Mouse (Mus musculus): ENCODE measurements around the gene Btbd35f29. TPM values are rescaled to one million over a fixed set of nuclear protein-coding genes. Genes with fewer than 3 reads are reported as not detected.
"Not testable (repeated sequence)": the region's sequence is repeated elsewhere in the genome, so short reads cannot be mapped to it uniquely, and the experiment has no call there.

Btbd35f29 gene
- total RNA-seq (2021), result not detected
- long read RNA-seq, experiment 1, result 0 reads
- long read RNA-seq, experiment 2, result 0 reads

GRCm38 (mm10) chrX:31117374-31117773, at the start of gene Btbd35f29:
TSS of gene Btbd35f29 (plus strand) at chrX:31117674.
- not testable (repeated sequence) for DNase-seq

- not testable (repeated sequence) for DNase-seq
Measured at GRCm38 (mm10) chrX:31141416-31141815, 23.9 kb downstream of the Btbd35f29 start.

DNA sequence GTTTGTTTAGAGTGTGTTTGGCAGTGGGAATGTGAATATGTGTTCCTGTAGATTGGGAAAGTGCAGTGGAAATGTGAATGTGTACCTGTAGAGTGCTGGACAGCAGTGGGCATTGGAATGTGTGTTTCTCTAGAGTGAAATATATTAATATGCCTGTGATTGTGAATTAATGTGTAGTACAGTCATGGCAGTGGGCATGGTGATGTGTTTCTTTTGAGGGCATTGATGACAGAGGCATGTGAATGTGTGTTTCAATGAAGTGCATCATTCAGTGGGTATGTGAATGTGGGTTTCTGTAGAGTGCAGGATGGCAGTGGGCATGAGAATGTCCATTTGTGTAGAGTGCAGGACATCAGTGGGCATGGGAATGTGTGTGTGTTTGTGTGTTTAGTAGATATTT, 27.7 kb downstream of the Btbd35f29 start:
- DNase-seq, result not testable (repeated sequence)

DNA sequence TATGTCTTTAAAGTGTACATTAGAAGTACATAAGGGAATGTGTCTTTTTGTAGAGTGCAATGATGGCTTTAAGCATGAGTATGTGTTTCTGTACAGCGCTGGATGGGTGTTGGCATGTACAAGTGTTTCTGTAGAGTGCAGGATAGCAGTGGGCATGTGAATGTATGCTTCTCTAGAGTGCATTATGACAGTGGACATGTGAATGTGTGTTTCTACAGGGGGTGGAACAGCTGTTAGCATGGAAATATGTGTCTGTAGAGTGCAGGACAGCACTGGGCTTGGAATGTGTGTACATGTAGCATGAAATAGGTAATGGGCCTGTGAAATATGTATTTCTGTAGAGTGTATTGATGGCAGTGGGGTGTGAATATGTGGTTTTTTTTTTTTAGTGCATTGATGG, 28.4 kb downstream of the Btbd35f29 start:
- not testable (repeated sequence) for DNase-seq

DNA sequence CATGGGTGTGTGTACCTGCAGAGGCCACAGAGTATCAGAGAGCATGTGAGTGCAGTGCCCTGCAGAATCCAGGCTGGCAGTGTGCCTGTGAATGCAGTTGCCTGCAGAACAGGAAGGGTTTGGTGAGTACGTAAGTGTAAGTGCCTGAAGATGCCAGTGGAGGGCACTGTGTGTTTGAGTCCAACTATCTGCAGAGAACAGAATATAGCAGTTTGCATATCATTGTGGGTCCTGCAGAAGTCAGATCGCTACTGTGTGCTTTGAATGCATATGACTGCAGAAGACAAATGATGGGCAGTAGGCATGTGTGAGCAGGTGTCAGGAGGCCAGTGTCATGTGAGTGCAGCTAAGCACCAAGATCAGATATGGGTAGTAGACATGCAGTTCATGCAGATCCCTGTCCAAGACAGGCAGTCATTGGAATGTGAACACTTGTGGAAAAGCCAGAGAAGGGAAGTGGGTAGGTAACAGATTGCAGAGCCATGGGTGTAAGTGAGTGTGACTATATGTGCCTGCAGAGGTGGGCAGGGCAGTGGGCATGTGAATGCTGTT, 41.1 kb downstream of the Btbd35f29 start:
- not testable (repeated sequence) for DNase-seq

DNA sequence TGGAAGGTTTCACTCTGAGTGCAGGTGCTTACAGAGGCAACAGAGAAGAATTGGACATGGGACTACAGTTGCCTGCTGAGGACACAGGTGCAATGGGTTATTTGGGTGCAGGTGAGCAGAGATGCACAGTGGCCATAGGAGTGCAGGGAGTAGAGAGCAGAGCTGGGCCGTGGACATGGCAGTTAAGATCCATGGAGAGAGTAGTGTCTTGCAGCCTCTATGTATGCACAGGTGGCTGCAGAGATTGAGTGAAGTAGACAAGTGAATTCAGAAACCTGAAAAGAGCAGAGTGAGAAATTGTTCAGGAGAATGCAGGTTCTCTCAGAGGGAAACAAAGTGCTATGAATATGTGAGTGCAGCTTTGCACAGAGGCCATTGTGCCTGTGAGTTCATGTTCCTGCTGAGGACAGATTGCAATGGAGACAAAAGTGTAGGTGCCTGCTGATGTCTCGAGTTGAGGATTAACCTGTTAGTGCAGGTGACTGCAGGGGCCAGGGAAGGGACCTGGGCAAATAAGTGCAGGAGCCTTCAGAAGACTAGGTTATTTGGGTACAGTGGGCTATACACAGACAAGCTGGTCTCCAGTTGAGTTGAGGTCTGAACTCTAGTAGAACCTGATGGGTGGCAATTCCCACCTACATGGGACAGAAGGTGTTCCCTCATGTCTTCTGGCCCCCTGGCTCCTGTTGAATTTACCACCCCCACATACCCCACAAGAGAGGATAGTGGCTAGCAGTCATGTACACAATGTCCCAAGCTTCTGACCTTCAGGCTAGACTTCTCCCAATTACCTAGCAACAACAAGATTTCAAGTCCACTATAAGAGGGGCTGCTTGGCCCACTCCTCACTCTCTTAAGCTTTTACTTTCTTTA, 42.2 kb downstream of the Btbd35f29 start:
- not testable (repeated sequence) for DNase-seq

- DNase-seq, result not testable (repeated sequence)
Measured at GRCm38 (mm10) chrX:31160554-31160953, 43.1 kb downstream of the Btbd35f29 start.

- DNase-seq, result not testable (repeated sequence)
Measured at GRCm38 (mm10) chrX:31162638-31163037, 45.2 kb downstream of the Btbd35f29 start.

- not testable (repeated sequence) for DNase-seq
Measured at GRCm38 (mm10) chrX:31165193-31165592, 47.7 kb downstream of the Btbd35f29 start.

Other genes starting within 250 kb of the Btbd35f29 start
- gene Spin2f, start 136.2 kb downstream of the Btbd35f29 start, total RNA-seq (2021), result not detected
- not detected for gene Btbd35f26, start 218.8 kb downstream of the Btbd35f29 start, total RNA-seq (2021)

Data from adrenal gland, postnatal 36 days (tissue).